Mouse (Mus musculus): Measurements from ENCODE around the gene Gabarapl2. TPM values are rescaled to one million over a fixed set of nuclear protein-coding genes. Genes with fewer than 3 reads are reported as not detected.
A peak's percentile ranks its signal among the peaks of the same experiment; 100 is the strongest.

The Gabarapl2 gene
- total RNA-seq (2021) = 100 to 1,000 TPM; 129 to 131 TPM
- 52.2 and 94.2 TPM in 2 replicates for polyA plus RNA-seq (2012; rRNA removed)
- long read RNA-seq, transcript Gabarapl2-201 (4 exons, 1,677 nt) = major isoform, 106 of 107 reads
- long read RNA-seq, partial matches to known transcripts = 0 of 107 reads
- long read RNA-seq, other reads (novel, unspliced or antisense) = 1 of 107 reads

DNA sequence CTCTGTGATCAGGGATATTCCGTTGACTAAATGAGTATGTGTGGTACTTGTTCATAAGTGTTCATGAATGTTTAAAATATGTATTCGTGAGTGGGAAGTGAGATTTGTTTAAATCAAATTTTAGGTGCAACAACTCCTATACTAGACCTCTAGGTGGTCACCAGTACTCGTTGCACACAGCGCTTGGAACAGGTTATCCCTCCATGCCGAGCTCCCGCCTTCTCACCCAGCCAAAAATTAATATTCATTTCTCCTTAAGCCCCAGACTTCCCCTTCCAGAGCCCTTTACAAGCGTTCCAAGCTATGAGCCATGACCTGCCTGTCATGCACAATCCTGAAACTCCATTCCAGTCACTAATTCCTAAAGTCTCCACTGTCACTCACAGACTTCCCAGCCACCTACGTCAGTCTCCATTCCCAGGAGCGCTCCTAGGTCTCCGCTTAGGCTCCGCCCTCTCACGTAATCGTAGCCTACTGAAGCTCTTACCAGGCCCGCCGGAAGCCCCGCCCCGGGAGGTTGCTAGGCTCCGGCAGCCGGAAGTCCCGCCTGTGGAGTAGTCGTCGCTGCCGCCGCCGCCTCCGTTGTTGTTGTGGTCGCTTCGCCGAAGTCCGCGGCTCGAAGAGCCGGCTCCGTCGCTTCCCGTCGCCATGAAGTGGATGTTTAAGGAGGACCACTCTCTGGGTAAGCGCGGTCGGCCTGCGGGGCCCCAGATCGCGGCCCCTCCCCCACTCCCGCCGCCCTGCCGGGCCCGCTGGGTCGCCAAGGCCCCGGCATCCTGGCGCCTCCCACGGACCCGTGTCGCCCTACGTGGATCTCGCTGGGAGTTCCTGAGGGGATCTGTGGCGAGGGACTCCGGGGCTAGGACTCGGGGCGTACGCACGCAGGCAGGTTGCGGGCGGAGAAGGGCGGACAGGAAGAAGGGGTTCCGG is at the start of gene Gabarapl2:
Gabarapl2 (plus strand) TSS at position 533 of the 930 bp plus-strand sequence.
- Histone ChIP-seq H3K4me1 (ENCODE audit: control insufficient read depth, insufficient read depth, low read length) (peaks cover 5% of the 10 kb centered on the region), H3K36me3 (ENCODE audit: control insufficient read depth, insufficient read depth, low read length) (no peaks in the 10 kb centered on the region; the same call in 1 of the 2 replicates), H3K79me2 (replicated peaks; ENCODE audit: control insufficient read depth, insufficient read depth, low read length) (peaks cover 6% of the 10 kb centered on the region), H3K27me3 (ENCODE audit: control insufficient read depth, insufficient read depth, low read length) (no peaks in the 10 kb centered on the region), H3K4me3 (peak within 1 kb of the TSS; percentile 89), H3K9ac (ENCODE audit: low read depth, low read length) (peak within 1 kb of the TSS; percentile 95), H3K27ac (peak within 1 kb of the TSS; percentile 92)
- WGBS = under 1% methylated on average over 65 of the region's 65 CpGs
- TF ChIP-seq CTCF (IDR thresholded peaks at IDR 0.05) (peak; percentile 31), POLR2A (IDR thresholded peaks at IDR 0.05; ENCODE audit: insufficient read depth, low read depth, low read length) (peak; percentile 63; the same call in 1 of the 2 replicates), EP300 (IDR thresholded peaks at IDR 0.05; ENCODE audit: insufficient read depth, low read depth, low read length) (no peak)
- intact Hi-C loops (cut with DNase I) = loop anchor here (2.0 kb wide), 1 partner anchor 50 kb away; no protein-coding TSS in a partner anchor
- DNase-seq = peak; percentile 98 to 99

DNA sequence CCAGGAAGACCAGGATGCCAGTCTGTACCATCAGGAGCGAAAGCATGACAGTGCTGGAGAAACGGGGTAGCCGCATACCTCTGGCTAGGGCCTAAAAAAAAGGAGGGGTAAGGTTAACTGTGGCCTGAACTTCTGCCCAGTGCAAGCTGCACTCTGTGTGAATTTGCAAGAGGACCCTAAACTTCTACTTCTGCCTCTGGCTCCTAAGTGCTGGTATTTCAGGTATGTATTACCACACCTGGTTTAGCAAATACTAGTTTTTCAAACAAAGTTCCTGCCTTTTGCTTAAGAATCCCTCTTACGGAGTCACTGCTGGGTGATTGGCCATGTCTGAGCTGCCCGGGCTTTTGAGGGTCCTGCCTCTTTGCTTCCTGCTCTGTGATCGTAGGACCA is 49.6 kb upstream of the Gabarapl2 start:
- peaks cover 10% of the 10 kb centered on the region for H3K27me3 ChIP-seq (ENCODE audit: control insufficient read depth, insufficient read depth, low read length)

GRCm38 (mm10) chr8:111891983-111892382 is 48.5 kb upstream of the Gabarapl2 start:
- no peak overlapping the region for H3K27ac ChIP-seq
- no peak for DNase-seq
- intact Hi-C loops (cut with DNase I) = no loop called here

More for the DNA sequence above, 49.6 kb upstream of the Gabarapl2 start:
- Histone ChIP-seq H3K27ac (no peak overlapping the region), H3K4me3 (no peak overlapping the region), H3K79me2 (replicated peaks; ENCODE audit: control insufficient read depth, insufficient read depth, low read length) (no peaks in the 10 kb centered on the region), H3K9ac (ENCODE audit: low read depth, low read length) (no peak overlapping the region), H3K36me3 (ENCODE audit: control insufficient read depth, insufficient read depth, low read length) (no peaks in the 10 kb centered on the region), H3K4me1 (ENCODE audit: control insufficient read depth, insufficient read depth, low read length) (no peaks in the 10 kb centered on the region)
- no peak for TF ChIP-seq CTCF (IDR thresholded peaks at IDR 0.05)
- no peak for TF ChIP-seq EP300 (IDR thresholded peaks at IDR 0.05; ENCODE audit: insufficient read depth, low read depth, low read length)
- no peak for TF ChIP-seq POLR2A (IDR thresholded peaks at IDR 0.05; ENCODE audit: insufficient read depth, low read depth, low read length)
- no peak for DNase-seq
- intact Hi-C loops (cut with DNase I) = no loop called here
- 59% methylated on average over 6 of the region's 6 CpGs for WGBS

GRCm38 (mm10) chr8:111892615-111893014 is 47.9 kb upstream of the Gabarapl2 start:
- Histone ChIP-seq H3K27ac (no peak overlapping the region), H3K4me1 (ENCODE audit: control insufficient read depth, insufficient read depth, low read length) (no peaks in the 10 kb centered on the region), H3K4me3 (no peak overlapping the region), H3K27me3 (ENCODE audit: control insufficient read depth, insufficient read depth, low read length) (peaks cover 10% of the 10 kb centered on the region), H3K79me2 (replicated peaks; ENCODE audit: control insufficient read depth, insufficient read depth, low read length) (no peaks in the 10 kb centered on the region), H3K36me3 (ENCODE audit: control insufficient read depth, insufficient read depth, low read length) (no peaks in the 10 kb centered on the region), H3K9ac (ENCODE audit: low read depth, low read length) (no peak overlapping the region)
- intact Hi-C loops (cut with DNase I) = no loop called here
- 44% methylated on average over 5 of the region's 5 CpGs for WGBS
- no peak for TF ChIP-seq POLR2A (IDR thresholded peaks at IDR 0.05; ENCODE audit: insufficient read depth, low read depth, low read length)
- DNase-seq = no peak

More at GRCm38 (mm10) chr8:111891983-111892382, 48.5 kb upstream of the Gabarapl2 start:
- no peak overlapping the region for H3K9ac ChIP-seq (ENCODE audit: low read depth, low read length)
- H3K4me1 ChIP-seq (ENCODE audit: control insufficient read depth, insufficient read depth, low read length) = no peaks in the 10 kb centered on the region
- H3K4me3 ChIP-seq = no peak overlapping the region
- 12% methylated on average over 8 of the region's 8 CpGs for WGBS
- peaks cover 10% of the 10 kb centered on the region for H3K27me3 ChIP-seq (ENCODE audit: control insufficient read depth, insufficient read depth, low read length)
- TF ChIP-seq EP300 (IDR thresholded peaks at IDR 0.05; ENCODE audit: insufficient read depth, low read depth, low read length) = no peak
- no peak for TF ChIP-seq CTCF (IDR thresholded peaks at IDR 0.05)
- no peak for TF ChIP-seq POLR2A (IDR thresholded peaks at IDR 0.05; ENCODE audit: insufficient read depth, low read depth, low read length)
- H3K36me3 ChIP-seq (ENCODE audit: control insufficient read depth, insufficient read depth, low read length) = no peaks in the 10 kb centered on the region
- H3K79me2 ChIP-seq (replicated peaks; ENCODE audit: control insufficient read depth, insufficient read depth, low read length) = no peaks in the 10 kb centered on the region

GRCm38 (mm10) chr8:111894955-111895354 is 45.5 kb upstream of the Gabarapl2 start:
- TF ChIP-seq CTCF (IDR thresholded peaks at IDR 0.05) (peak; percentile 27; the same call in 1 of the 2 replicates), EP300 (IDR thresholded peaks at IDR 0.05; ENCODE audit: insufficient read depth, low read depth, low read length) (no peak)
- no peaks in the 10 kb centered on the region for H3K4me1 ChIP-seq (ENCODE audit: control insufficient read depth, insufficient read depth, low read length)
- no peaks in the 10 kb centered on the region for H3K79me2 ChIP-seq (replicated peaks; ENCODE audit: control insufficient read depth, insufficient read depth, low read length)
- no peaks in the 10 kb centered on the region for H3K36me3 ChIP-seq (ENCODE audit: control insufficient read depth, insufficient read depth, low read length)
- intact Hi-C loops (cut with DNase I) = no loop called here
- H3K27me3 ChIP-seq (ENCODE audit: control insufficient read depth, insufficient read depth, low read length) = peaks cover 7% of the 10 kb centered on the region
- no peak overlapping the region for H3K27ac ChIP-seq
- 88% methylated on average over 7 of the region's 7 CpGs for WGBS
- DNase-seq = no peak
- no peak overlapping the region for H3K4me3 ChIP-seq
- no peak overlapping the region for H3K9ac ChIP-seq (ENCODE audit: low read depth, low read length)

DNA sequence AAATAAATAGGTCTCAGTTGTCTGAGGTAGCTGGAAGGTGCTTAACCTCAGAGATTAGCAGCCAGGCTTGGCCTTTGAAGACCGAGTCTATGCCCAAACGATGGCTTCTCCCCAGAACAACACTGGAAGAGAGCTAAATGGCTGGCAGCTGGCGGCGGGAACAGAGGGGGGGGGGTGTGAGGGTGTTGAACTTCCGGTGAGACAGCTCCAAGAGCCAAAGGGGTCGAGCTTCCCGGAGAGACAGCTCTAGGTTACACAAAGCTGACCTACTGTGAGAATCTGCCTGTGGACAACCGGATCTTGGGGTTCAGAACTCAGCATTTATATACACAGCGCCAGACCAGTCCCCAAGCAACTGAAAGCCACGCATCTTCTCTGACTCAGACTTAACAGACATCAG is 41.9 kb upstream of the Gabarapl2 start:
- no peak for TF ChIP-seq EP300 (IDR thresholded peaks at IDR 0.05; ENCODE audit: insufficient read depth, low read depth, low read length)
- TF ChIP-seq CTCF (IDR thresholded peaks at IDR 0.05) = no peak
- no peak for DNase-seq
- 43% methylated on average over 10 of the region's 10 CpGs for WGBS
- Histone ChIP-seq H3K4me3 (no peak overlapping the region), H3K9ac (ENCODE audit: low read depth, low read length) (no peak overlapping the region), H3K27me3 (ENCODE audit: control insufficient read depth, insufficient read depth, low read length) (no peaks in the 10 kb centered on the region), H3K4me1 (ENCODE audit: control insufficient read depth, insufficient read depth, low read length) (no peaks in the 10 kb centered on the region), H3K27ac (no peak overlapping the region), H3K79me2 (replicated peaks; ENCODE audit: control insufficient read depth, insufficient read depth, low read length) (no peaks in the 10 kb centered on the region), H3K36me3 (ENCODE audit: control insufficient read depth, insufficient read depth, low read length) (no peaks in the 10 kb centered on the region)
- intact Hi-C loops (cut with DNase I) = no loop called here

All from heart, adult 2 months (tissue).